Mouse (Mus musculus) bone marrow macrophage, adult 2 months (primary cell): Measurements from ENCODE around the gene Fgfr2. TPM values are rescaled to one million over a fixed set of nuclear protein-coding genes. Genes with fewer than 3 reads are reported as not detected.

Source experiments
- H3K27ac ChIP-seq: 2 replicates; pipeline ENCODE4 v1.5.1; 2012; ENCODE audit warnings: low read depth, low read length; ENCODE audit not compliant: insufficient read depth
- H3K4me1 ChIP-seq: 2 replicates; pipeline ENCODE4 v1.6.1; 2012; ENCODE audit warnings: low read length; ENCODE audit not compliant: control insufficient read depth, insufficient read depth
- H3K4me3 ChIP-seq: 2 replicates; pipeline ENCODE4 v1.5.1; 2012; ENCODE audit warnings: mild to moderate bottlenecking, low read length, moderate library complexity; ENCODE audit not compliant: insufficient read depth
- CTCF ChIP-seq: IDR thresholded peaks from 2 replicates; pipeline ENCODE4 v1.5.1; 2012; ENCODE audit warnings: low read depth, mild to moderate bottlenecking, low read length, moderate library complexity
- POLR2A ChIP-seq: IDR thresholded peaks from 2 replicates; pipeline ENCODE4 v1.6.1; 2012; ENCODE audit warnings: mild to moderate bottlenecking, low read depth, low read length, borderline replicate concordance
- polyA plus RNA-seq: library from polyadenylated mRNA; stranded (reverse); fragments of >200 nt; gene quantifications from 2 replicates; pipeline ENCODE4 v1.2.4, GENCODE M21; 2012; ENCODE audit not compliant: missing spikeins, insufficient read depth, insufficient read length

Gene Fgfr2
- polyA plus RNA-seq, 1 experiment, result 0.27 TPM

DNA sequence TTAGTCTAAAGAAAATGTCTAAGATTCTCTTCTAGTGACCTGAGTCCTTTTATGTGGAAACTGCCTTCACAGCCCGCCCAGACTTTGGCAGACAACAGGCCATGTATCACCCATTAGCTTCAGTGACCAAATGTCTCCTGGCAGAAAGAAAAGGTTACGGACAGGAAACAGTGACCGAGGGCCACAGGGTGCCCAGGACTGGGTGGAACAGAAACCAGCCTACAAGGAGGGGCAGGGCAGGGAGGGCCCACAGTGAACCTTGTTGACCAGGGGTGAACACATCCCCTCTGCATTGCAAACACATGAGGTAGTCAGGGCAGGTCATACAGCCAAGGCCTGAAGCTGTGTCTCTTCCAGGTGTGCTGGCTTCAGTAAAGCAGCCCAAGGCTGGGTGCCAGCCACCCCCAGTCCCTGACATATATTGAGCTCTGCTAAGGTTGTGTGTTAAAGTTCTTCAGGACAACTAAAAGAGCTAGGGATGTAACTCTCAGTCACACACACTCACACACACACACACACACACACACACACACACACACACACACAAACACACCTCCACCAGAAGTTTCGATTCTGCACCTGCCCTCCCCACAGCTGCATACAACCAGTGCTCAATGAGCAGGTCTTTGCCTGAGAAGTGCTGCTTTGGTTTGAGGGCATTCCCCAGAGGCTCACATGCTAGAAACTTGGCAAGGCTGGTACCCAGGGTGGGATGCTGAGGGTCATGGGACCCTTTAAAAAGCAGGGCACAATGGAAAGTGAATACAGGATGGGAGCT, 855.2 kb downstream of the Fgfr2 start:
- Histone ChIP-seq H3K4me1 (no peaks in the 10 kb centered on the region), H3K4me3 (no peak overlapping the region), H3K27ac (no peak overlapping the region)
- TF ChIP-seq POLR2A, result no peak
- TF ChIP-seq CTCF, result no peak

DNA sequence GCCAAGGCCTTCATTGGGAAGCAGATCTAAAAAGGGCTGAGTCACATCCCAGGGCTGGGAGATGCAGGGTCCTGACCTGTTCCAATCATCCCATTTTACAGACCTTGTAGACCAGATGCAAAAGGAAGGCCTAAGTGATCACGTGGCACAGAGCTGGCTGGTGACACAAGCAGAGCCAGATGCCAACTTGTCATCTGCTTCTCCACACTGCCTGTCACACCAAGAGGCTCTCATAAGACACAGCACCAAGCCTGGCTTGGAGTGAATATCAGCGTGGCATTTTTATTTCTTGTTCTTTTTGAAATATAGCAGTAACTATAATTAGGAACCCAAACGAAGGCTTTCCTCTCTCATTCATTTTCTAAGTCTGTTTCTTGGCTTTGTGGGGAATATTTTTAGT, 858.4 kb downstream of the Fgfr2 start:
- H3K27ac ChIP-seq, result no peak overlapping the region
- H3K4me1 ChIP-seq, result no peaks in the 10 kb centered on the region
- TF ChIP-seq CTCF (no peak), POLR2A (no peak)
- no peak overlapping the region for H3K4me3 ChIP-seq

DNA sequence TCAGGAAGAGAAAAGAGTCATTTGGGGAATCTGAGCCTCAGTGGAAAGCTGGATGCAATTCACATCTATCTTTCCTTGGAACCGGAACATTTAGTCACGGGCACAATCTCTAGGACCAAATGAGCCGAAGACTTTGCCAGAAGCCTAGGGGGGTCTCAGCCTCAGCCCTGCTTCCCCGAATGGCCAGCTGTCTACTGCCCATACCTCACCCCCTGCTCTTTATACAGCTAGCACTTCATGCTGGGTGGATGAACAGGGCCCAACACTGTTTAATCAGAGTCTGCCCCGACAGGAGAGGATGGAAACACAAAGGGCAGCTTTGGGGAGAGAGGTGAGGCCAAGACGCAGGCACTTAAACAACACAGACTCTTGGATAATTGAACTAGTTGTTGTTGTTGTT, 860.0 kb downstream of the Fgfr2 start:
- no peak overlapping the region for H3K4me3 ChIP-seq
- H3K4me1 ChIP-seq, result no peaks in the 10 kb centered on the region
- H3K27ac ChIP-seq, result no peak overlapping the region
- TF ChIP-seq POLR2A (no peak), CTCF (no peak)

DNA sequence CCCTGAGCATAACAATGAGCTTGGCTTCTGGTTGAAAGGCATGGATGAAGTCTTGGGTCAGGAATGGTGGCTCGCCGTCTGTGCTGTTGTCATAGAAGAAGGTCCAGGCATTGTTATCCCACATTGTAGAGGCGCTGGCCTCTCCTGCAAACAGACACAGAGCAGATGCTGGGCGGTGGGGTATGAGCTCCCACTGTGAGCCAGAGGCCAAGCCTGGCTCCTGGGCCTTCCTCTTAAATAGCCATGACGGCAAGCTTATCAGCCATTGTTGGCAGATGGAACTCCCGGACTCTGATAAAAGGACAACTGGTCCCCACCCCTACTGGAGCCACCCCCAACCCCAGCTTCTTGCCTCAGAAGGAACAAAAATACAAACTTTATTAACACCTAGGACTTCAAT, 860.5 kb downstream of the Fgfr2 start:
- no peak overlapping the region for H3K4me3 ChIP-seq
- TF ChIP-seq CTCF (no peak), POLR2A (no peak)

DNA sequence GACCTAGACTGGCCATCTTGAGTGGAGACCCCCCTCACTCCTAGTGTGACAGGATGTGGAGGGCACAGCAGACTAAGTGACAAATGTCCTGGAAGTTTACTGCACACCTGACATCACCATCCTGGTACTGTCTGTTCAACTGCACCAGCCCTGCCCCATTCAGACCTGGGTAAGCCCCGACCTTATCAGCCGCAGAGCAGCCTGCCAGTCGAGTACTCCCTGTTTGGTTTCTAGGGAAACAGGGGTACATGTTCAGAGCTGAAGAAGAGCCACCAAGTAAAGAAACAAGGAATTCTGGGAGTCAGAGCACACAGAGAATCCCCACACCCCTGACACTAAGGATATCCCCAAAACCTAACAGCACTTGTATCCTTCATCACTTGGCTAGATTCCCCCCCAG, 861.3 kb downstream of the Fgfr2 start:
- no peak overlapping the region for H3K4me3 ChIP-seq
- H3K27ac ChIP-seq, result no peak overlapping the region
- H3K4me1 ChIP-seq, result no peaks in the 10 kb centered on the region
- TF ChIP-seq CTCF, result no peak
- no peak for TF ChIP-seq POLR2A

More for the DNA sequence above, 860.5 kb downstream of the Fgfr2 start:
- Histone ChIP-seq H3K4me1 (no peaks in the 10 kb centered on the region), H3K27ac (no peak overlapping the region)

DNA sequence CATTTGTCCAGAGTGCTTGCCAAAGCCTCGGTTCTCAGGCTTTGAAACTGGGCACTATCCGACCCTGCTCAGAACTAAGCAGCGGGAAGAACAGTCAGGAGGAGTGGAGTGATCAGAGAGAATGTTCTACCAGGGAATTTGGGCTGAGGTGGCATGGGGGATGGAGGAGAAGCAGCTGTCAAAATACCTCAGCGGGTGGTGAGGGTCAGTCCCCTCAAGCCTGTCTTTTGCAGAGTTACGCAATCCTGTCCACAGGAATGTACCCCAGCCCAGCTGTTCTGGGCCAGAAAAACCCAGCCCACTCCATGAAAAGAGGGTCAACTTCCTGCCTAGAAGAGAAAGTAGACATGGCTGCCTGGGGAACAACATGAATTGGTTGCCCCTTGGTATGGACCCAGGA, 862.5 kb downstream of the Fgfr2 start:
- Histone ChIP-seq H3K4me3 (no peak overlapping the region), H3K27ac (no peak overlapping the region), H3K4me1 (no peaks in the 10 kb centered on the region)
- no peak for TF ChIP-seq POLR2A
- TF ChIP-seq CTCF, result no peak

DNA sequence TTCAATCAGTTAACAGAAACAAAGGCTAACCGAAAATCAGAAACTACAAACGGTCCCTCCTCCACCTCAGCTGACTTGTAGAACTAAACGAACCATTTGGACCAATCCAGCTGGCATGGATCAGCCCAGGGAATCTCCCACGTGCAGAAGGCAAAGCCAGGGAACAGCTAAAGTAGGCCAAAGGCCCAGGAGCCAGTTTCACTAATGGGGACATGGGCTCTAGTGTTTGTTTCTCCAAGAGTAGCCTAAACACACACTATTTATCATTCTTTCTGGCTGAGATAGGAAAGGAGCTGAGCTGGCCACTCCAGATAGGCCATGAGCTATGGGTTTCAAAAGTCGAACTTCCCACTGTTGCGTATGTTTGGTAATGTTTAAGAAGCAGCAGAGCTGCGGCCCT, 864.3 kb downstream of the Fgfr2 start:
- no peak for TF ChIP-seq POLR2A
- TF ChIP-seq CTCF, result no peak
- no peak overlapping the region for H3K27ac ChIP-seq

DNA sequence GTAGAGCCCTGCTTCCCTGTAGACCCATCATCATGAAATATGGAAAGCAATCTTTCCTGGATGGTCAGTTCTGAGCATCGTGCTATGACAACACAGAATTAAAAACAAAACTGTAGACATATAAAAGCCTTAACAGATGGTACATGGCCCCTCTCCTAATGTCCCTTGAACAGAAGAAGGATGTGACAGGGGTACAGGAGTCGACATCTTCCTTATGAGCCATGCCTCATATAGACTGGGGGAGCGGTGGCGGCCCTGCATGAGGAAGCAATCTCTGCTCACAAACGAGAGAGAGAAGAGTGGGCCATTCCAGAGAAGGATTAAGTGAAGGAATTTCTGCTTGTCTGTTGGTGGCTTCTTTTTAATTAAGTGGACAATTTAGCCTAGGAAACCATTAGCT, 864.9 kb downstream of the Fgfr2 start:
- no peak for TF ChIP-seq CTCF
- TF ChIP-seq POLR2A, result no peak
- no peak overlapping the region for H3K27ac ChIP-seq
- H3K4me3 ChIP-seq, result no peak overlapping the region
- no peaks in the 10 kb centered on the region for H3K4me1 ChIP-seq

More for the DNA sequence above, 864.3 kb downstream of the Fgfr2 start:
- Histone ChIP-seq H3K4me1 (no peaks in the 10 kb centered on the region), H3K4me3 (no peak overlapping the region)

DNA sequence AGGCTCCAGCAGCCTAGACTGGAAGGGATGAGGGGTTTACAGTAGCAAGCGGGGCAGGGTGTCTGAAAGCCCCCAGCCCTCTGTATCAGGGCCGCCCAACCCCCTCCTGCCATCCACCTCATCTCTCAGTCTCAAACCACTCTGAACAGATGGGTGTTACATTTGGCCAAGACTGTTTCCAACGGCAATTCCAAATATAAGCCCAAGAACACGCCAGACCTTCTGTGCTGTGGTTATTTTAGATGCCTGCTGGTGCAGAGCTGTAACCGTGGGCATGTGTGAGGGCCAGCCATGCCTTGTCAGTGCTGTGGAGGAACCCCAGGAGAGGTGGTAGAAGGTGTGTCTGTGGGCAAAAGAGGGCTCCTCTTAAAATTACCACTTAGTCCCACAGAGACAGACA, 869.6 kb downstream of the Fgfr2 start:
- Histone ChIP-seq H3K27ac (no peak overlapping the region), H3K4me1 (no peaks in the 10 kb centered on the region), H3K4me3 (no peak overlapping the region)
- TF ChIP-seq CTCF (no peak), POLR2A (no peak)

DNA sequence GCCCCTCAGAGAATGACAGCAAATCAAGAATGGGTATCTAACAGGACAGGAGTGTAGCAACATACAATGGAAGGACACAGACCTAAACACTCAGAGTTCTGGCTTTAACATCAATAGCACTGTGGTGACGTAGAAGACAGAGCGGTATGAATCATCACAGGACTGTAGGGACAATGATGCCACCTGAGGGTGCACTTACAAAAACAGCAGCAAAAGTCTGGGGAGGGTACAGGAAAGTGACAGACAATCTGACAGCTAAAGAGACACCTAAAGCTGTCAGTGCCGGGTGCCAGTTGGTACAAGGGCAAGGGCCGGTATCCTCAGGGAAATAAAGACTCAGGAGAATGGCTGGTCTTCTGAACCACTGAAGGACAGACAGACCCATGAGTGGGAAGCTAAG, 870.1 kb downstream of the Fgfr2 start:
- no peak overlapping the region for H3K4me3 ChIP-seq
- H3K4me1 ChIP-seq, result no peaks in the 10 kb centered on the region
- H3K27ac ChIP-seq, result no peak overlapping the region
- no peak for TF ChIP-seq CTCF
- no peak for TF ChIP-seq POLR2A

DNA sequence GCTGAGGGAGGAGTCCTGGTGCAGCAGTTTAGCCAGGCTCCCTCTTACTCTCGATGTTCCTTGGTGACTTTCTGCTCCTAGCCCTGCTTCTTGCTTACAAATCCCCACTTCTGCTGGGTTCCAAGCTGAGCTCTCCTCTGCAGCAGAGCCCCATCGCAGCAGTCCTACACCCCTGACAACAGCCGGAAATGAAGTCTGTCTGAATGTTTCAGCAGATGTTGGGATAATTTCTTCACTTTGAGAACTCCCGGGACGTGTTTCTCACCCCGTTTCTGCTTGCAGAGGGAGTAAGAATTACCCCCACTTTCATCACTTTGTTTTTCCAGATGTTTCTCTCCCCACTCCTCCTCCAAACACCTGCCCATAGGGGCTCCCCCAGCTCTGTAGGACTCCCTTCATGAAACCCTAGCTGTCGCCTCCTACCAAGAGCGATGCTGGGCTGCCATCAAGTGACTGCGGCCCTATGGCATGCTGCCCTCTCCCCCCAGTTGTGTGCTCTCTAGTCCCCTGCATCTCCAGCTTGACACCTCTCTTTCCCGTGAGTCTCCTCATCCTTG, 873.5 kb downstream of the Fgfr2 start:
- Histone ChIP-seq H3K27ac (no peak overlapping the region), H3K4me1 (no peaks in the 10 kb centered on the region), H3K4me3 (no peak overlapping the region)
- no peak for TF ChIP-seq CTCF
- no peak for TF ChIP-seq POLR2A
